Mouse (Mus musculus): Measurements from ENCODE around the gene Gm14137. TPM values are rescaled to one million over a fixed set of nuclear protein-coding genes. Genes with fewer than 3 reads are reported as not detected.

The Gm14137 gene
- polyA plus RNA-seq, 1 experiment from 2014 or later = 0.78 TPM

DNA sequence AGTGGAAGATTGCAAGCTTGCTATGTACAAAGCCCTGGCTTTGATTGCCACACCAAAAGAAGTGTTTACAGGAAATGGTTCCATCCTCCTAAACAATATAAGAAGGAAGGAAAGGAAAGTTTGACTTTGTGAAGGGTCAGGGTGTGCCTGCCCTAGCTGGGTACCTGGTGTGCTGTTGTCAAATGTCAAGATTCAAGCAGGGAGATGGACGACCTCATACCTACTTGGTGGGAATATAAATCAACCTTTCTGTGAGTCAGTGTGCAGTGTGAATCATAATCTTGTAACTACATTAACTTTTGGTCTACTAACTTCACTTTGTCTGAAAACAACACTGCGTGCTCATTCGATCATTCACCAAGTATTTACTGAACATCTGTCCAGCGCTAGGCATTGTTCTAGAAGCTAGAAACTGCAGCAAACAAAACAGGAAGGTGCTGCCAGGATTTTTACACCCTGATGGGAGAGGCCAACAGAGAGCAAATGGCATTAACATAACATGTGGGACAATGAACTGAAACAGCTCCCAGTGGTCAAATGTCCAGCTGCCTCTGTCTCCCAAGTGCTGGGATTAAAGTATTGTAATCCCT, 29.7 kb downstream of the Gm14137 start:
- H3K27me3 ChIP-seq (ENCODE audit: control insufficient read depth, insufficient read depth, low read length) = no peaks in the 10 kb centered on the region
- H3K4me2 ChIP-seq (ENCODE audit: low read depth, low read length) = no peak overlapping the region
- no peak for ATAC-seq (ENCODE audit: low read depth)
- no peak overlapping the region for H3K4me3 ChIP-seq (ENCODE audit: low read depth, low read length)
- no peak overlapping the region for H3K9ac ChIP-seq (replicated peaks; ENCODE audit: low read depth, low read length)
- no peaks in the 10 kb centered on the region for H3K36me3 ChIP-seq (ENCODE audit: control insufficient read depth, insufficient read depth, low read length)
- 79% methylated on average over 4 of the region's 4 CpGs for WGBS
- H3K27ac ChIP-seq (ENCODE audit: low read depth, low read length) = no peak overlapping the region
- H3K4me1 ChIP-seq (ENCODE audit: control insufficient read depth, insufficient read depth, low read length) = no peaks in the 10 kb centered on the region
- H3K9me3 ChIP-seq (ENCODE audit: control insufficient read depth, low read length) = no peaks in the 10 kb centered on the region

DNA sequence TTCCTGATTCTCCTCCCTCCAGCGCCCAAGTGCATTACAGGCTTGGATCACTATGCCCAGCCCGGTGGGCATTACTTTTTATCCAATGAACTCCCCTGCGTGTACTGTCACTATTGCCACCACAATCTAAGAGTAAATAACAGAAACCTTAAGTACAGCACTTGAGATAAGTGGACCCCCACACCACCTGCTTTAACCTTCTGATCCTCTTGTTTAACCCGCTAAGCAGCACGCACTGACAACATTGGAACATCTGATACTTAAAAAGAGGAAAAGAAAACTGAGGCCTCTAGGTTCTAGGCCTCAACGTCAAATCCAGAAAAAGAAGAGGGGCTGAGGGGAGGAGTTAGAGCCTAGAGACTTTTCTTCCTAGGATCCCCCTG, 33.6 kb downstream of the Gm14137 start:
- no peak; the same call in 1 of the 2 replicates for ATAC-seq (ENCODE audit: low read depth)
- peak overlapping the region; percentile 62 for H3K9ac ChIP-seq (replicated peaks; ENCODE audit: low read depth, low read length)
- peak overlapping the region; percentile 62 for H3K4me2 ChIP-seq (ENCODE audit: low read depth, low read length)
- H3K4me3 ChIP-seq (ENCODE audit: low read depth, low read length) = peak overlapping the region; percentile 65
- H3K4me1 ChIP-seq (ENCODE audit: control insufficient read depth, insufficient read depth, low read length) = peaks cover 9% of the 10 kb centered on the region
- H3K9me3 ChIP-seq (ENCODE audit: control insufficient read depth, low read length) = no peaks in the 10 kb centered on the region
- no peaks in the 10 kb centered on the region for H3K27me3 ChIP-seq (ENCODE audit: control insufficient read depth, insufficient read depth, low read length)
- 23% methylated on average over 6 of the region's 6 CpGs for WGBS
- peaks cover 13% of the 10 kb centered on the region; the same call in 1 of the 2 replicates for H3K36me3 ChIP-seq (ENCODE audit: control insufficient read depth, insufficient read depth, low read length)
- peak overlapping the region; percentile 65 for H3K27ac ChIP-seq (ENCODE audit: low read depth, low read length)

DNA sequence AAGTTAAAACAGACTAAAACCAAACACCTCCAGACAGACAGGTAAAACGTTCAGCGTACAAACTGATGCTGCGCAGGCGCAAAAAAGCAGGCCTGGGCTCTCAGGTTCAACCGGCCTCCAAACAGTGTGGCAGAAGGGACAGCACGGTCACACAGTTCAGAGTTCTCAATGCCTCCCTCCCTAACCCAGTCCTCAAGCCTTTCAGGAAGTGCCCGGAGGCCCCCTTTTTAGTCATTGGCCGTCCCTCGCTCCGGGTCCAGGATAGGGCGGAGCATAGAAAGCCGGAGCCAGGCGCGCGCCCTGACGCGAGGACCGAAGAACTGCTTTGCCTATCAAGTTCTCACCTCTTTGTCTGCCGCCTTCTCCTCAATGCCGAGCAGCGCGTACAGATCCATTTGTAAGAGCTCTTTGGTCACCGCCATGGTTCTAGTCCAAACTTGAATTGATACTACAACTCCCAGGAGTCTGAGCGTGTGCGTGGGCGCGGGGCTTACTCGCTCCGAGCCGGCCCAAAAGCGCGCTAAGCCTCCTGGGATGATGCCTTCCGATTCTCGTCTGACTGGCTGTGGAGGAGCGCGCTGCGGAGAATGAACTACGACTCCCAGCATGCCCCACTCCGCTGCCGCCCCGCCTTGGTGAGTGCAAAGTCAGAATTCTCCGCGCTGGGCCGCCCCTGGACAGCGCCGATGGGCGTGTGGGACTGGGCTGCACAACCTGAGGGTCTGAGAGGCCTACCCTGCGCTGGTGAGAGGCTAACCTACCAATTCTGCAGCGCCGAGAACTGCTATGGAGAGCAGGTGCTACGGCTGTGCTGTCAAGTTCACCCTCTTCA, 34.3 kb downstream of the Gm14137 start, which contains the start of the genes Zfyve19 and Dnajc17:
Zfyve19 (plus strand) TSS at position 274 of the 832 bp plus-strand sequence.
Dnajc17 (minus strand) TSS at position 452 of the 832 bp plus-strand sequence.
- Histone ChIP-seq H3K4me3 (ENCODE audit: low read depth, low read length) (peak within 1 kb of the TSS; percentile 65), H3K36me3 (ENCODE audit: control insufficient read depth, insufficient read depth, low read length) (peaks cover 13% of the 10 kb centered on the region; the same call in 1 of the 2 replicates), H3K4me2 (ENCODE audit: low read depth, low read length) (peak within 1 kb of the TSS; percentile 62), H3K27me3 (ENCODE audit: control insufficient read depth, insufficient read depth, low read length) (no peaks in the 10 kb centered on the region), H3K27ac (ENCODE audit: low read depth, low read length) (peak within 1 kb of the TSS; percentile 65), H3K9ac (replicated peaks; ENCODE audit: low read depth, low read length) (peak within 1 kb of the TSS; percentile 72), H3K4me1 (ENCODE audit: control insufficient read depth, insufficient read depth, low read length) (peaks cover 9% of the 10 kb centered on the region), H3K9me3 (ENCODE audit: control insufficient read depth, low read length) (no peaks in the 10 kb centered on the region)
- ATAC-seq (ENCODE audit: low read depth) = peak; percentile 98
- WGBS = under 1% methylated on average over 51 of the region's 51 CpGs

DNA sequence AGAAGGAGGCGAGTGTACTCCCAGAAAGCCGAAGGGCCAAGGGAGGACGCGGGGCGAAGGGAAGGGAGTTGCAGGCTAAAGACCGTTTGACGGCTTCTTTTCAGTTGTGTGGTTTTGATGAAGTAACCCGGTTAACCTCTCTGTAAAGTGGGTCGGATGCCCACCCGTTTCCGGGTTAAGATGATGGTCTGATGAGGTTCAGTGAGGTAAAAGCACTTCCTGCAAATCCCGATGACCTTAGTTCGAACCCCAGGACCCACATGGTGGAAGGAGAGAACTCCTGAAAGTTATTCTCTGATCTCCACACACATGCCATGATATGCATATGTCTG, 34.8 kb downstream of the Gm14137 start:
- H3K4me2 ChIP-seq (ENCODE audit: low read depth, low read length) = peak overlapping the region; percentile 62
- WGBS = 3% methylated on average over 13 of the region's 13 CpGs
- H3K4me1 ChIP-seq (ENCODE audit: control insufficient read depth, insufficient read depth, low read length) = peaks cover 9% of the 10 kb centered on the region
- no peaks in the 10 kb centered on the region for H3K27me3 ChIP-seq (ENCODE audit: control insufficient read depth, insufficient read depth, low read length)
- ATAC-seq (ENCODE audit: low read depth) = 0 out of 2 replicates have a peak, but pooled peaks have one; percentile 13
- H3K27ac ChIP-seq (ENCODE audit: low read depth, low read length) = peak overlapping the region; percentile 65; the same call in 1 of the 2 replicates
- H3K9ac ChIP-seq (replicated peaks; ENCODE audit: low read depth, low read length) = peak overlapping the region; percentile 72
- H3K36me3 ChIP-seq (ENCODE audit: control insufficient read depth, insufficient read depth, low read length) = peaks cover 13% of the 10 kb centered on the region; the same call in 1 of the 2 replicates
- H3K9me3 ChIP-seq (ENCODE audit: control insufficient read depth, low read length) = no peaks in the 10 kb centered on the region
- H3K4me3 ChIP-seq (ENCODE audit: low read depth, low read length) = peak overlapping the region; percentile 65

Other genes with a start within 250 kb of the Gm14137 start
- 3.5 and 8.5 TPM in 2 replicates for gene Chst14, start 248.0 kb upstream of the Gm14137 start, polyA plus RNA-seq (2014; fragmentation: Nextera tagmentation; extraction: Ambion mirVana)
- 36.3 and 38.5 TPM in 2 replicates for gene Ccdc32, start 145.1 kb upstream of the Gm14137 start, polyA plus RNA-seq (2014; fragmentation: Nextera tagmentation; extraction: Ambion mirVana)
- 4.1 and 4.4 TPM in 2 replicates for gene Rpusd2, start 139.7 kb upstream of the Gm14137 start, polyA plus RNA-seq (2014; fragmentation: Nextera tagmentation; extraction: Ambion mirVana)
- gene Knl1, start 127.4 kb upstream of the Gm14137 start, polyA plus RNA-seq (2014; fragmentation: Nextera tagmentation; extraction: Ambion mirVana) = 2.9 and 4.9 TPM in 2 replicates
- gene Rad51, start 61.7 kb upstream of the Gm14137 start, polyA plus RNA-seq (2014; fragmentation: Nextera tagmentation; extraction: Ambion mirVana) = 3.7 and 7.5 TPM in 2 replicates
- gene Rmdn3, start 17.5 kb upstream of the Gm14137 start, polyA plus RNA-seq (2014; fragmentation: Nextera tagmentation; extraction: Ambion mirVana) = 44.6 and 46.4 TPM in 2 replicates
- 1.6 and 1.8 TPM in 2 replicates for gene Gchfr, start 6.7 kb upstream of the Gm14137 start, polyA plus RNA-seq (2014; fragmentation: Nextera tagmentation; extraction: Ambion mirVana)
- 57.9 and 62.4 TPM in 2 replicates for gene Zfyve19, start 34.1 kb downstream of the Gm14137 start, polyA plus RNA-seq (2014; fragmentation: Nextera tagmentation; extraction: Ambion mirVana)
- gene Dnajc17, start 34.3 kb downstream of the Gm14137 start, polyA plus RNA-seq (2014; fragmentation: Nextera tagmentation; extraction: Ambion mirVana) = 22.5 and 24.0 TPM in 2 replicates
- gene Ppp1r14d, start 55.4 kb downstream of the Gm14137 start, polyA plus RNA-seq (2014; fragmentation: Nextera tagmentation; extraction: Ambion mirVana) = not detected in 2 replicates
- gene Spint1, start 62.9 kb downstream of the Gm14137 start, polyA plus RNA-seq (2014; fragmentation: Nextera tagmentation; extraction: Ambion mirVana) = 0.61 and 0.68 TPM in 2 replicates
- gene Rhov, start 96.8 kb downstream of the Gm14137 start, polyA plus RNA-seq (2014; fragmentation: Nextera tagmentation; extraction: Ambion mirVana) = 24.6 and 31.9 TPM in 2 replicates
- gene Vps18, start 114.2 kb downstream of the Gm14137 start, polyA plus RNA-seq (2014; fragmentation: Nextera tagmentation; extraction: Ambion mirVana) = 14.8 and 19.7 TPM in 2 replicates
- gene Dll4, start 151.3 kb downstream of the Gm14137 start, polyA plus RNA-seq (2014; fragmentation: Nextera tagmentation; extraction: Ambion mirVana) = 2.1 and 2.7 TPM in 2 replicates
- 6.5 and 11.2 TPM in 2 replicates for gene Chac1, start 176.7 kb downstream of the Gm14137 start, polyA plus RNA-seq (2014; fragmentation: Nextera tagmentation; extraction: Ambion mirVana)